In the genomic region with DNA sequence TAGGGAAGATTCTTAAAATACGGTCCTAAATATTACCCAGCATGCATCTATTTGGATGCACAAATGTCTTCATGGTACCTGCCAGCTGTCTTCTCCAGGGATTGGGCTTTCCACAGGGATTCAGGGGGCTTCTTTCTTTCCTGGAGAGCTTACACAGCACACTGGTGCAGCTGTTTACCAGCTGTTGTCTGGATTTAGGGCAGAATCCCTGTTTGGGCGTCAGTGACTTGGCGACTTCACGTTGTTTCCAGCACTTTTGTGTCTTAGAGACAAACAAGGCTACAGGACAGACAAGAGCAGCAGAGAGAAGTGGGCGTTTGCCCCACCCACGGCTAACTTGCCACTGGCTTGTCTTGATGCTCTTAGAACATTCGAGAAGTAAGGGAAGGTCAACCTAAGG, we compare ENCODE assay signal across 10 mouse cellular contexts. TPM values are rescaled to one million over a fixed set of nuclear protein-coding genes. Genes with fewer than 3 reads are reported as not detected.
DNase-seq lines count a peak whose midpoint lies in the region; ATAC-seq and TF ChIP-seq lines count a peak whose summit lies in the region.
"Had no signal": no experiment of that assay in that cellular context is flagged by ENCODE, and none has a peak within 500 bp of the region (broad histone marks: within the 10 kb centered on the region; RNA-seq: fewer than 3 reads in every experiment).

No protein-coding gene starts in this region.

- no peak for TF ChIP-seq CTCF in lung, adult 2 months (IDR thresholded peaks at IDR 0.05; ENCODE audit: insufficient read depth, low read length)
- no peak for TF ChIP-seq CTCF in stomach, postnatal 0 days (IDR thresholded peaks at IDR 0.05; ENCODE audit: low read depth)

- H3K9me3 ChIP-seq in lung, embryonic 15.5 days = no peaks in the 10 kb centered on the region
- H3K9me3 ChIP-seq in stomach, postnatal 0 days (ENCODE audit: control insufficient read depth, low read length) = no peaks in the 10 kb centered on the region
- H3K9me3 ChIP-seq: limb, embryonic 15.5 days had no signal

- no peak for TF ChIP-seq POLR2A in lung, adult 2 months (IDR thresholded peaks at IDR 0.05; ENCODE audit: borderline replicate concordance, extremely low read depth, low read depth, low read length)

- H3K4me2 ChIP-seq in lung, embryonic 15.5 days = no peak overlapping the region
- no peak overlapping the region for H3K4me2 ChIP-seq in stomach, postnatal 0 days (replicated peaks; ENCODE audit: low read depth)
- H3K4me2 ChIP-seq: limb, embryonic 15.5 days had no signal

- no peak overlapping the region for H3K9ac ChIP-seq in lung, embryonic 15.5 days
- no peak overlapping the region for H3K9ac ChIP-seq in stomach, postnatal 0 days (ENCODE audit: low read length)
- H3K9ac ChIP-seq: limb, embryonic 15.5 days had no signal

- intact Hi-C loops in gastrocnemius, postnatal 36 days (cut with DNase I) = no loop called here
- intact Hi-C loops in left cerebral cortex, postnatal 4 days (cut with DNase I) = no loop called here

- H3K27me3 ChIP-seq in lung, embryonic 15.5 days = no peaks in the 10 kb centered on the region
- H3K27me3 ChIP-seq in stomach, postnatal 0 days (ENCODE audit: control insufficient read depth, insufficient read depth, low read length) = no peaks in the 10 kb centered on the region
- H3K27me3 ChIP-seq: limb, embryonic 15.5 days had no signal

- 69% methylated on average over 7 of the region's 7 CpGs for WGBS in lung, adult 2 months
- 63% methylated on average over 7 of the region's 7 CpGs for WGBS in lung, embryonic 15.5 days
- 57% methylated on average over 7 of the region's 7 CpGs for WGBS in stomach, postnatal 0 days

- H3K27ac ChIP-seq in lung, embryonic 15.5 days = 0 out of 2 replicates have a peak overlapping the region, but pooled peaks have one; percentile 41
- H3K27ac ChIP-seq in stomach, postnatal 0 days (replicated peaks) = peak overlapping the region; percentile 45
- H3K27ac ChIP-seq: limb, embryonic 15.5 days had no signal

- no peak overlapping the region for H3K4me3 ChIP-seq in lung, adult 2 months (replicated peaks; ENCODE audit: extremely low read depth, low read depth, low read length)
- H3K4me3 ChIP-seq in lung, embryonic 15.5 days = no peak overlapping the region
- H3K4me3 ChIP-seq in stomach, postnatal 0 days (ENCODE audit: low read depth, low read length) = no peak overlapping the region
- H3K4me3 ChIP-seq: erythroblast, embryonic 14.5 days; limb, embryonic 15.5 days had no signal

- peaks cover under 1% of the 10 kb centered on the region; the same call in 1 of the 2 replicates for H3K36me3 ChIP-seq in lung, embryonic 15.5 days
- H3K36me3 ChIP-seq in stomach, postnatal 0 days (ENCODE audit: control insufficient read depth, insufficient read depth, low read length) = no peaks in the 10 kb centered on the region
- H3K36me3 ChIP-seq: limb, embryonic 15.5 days had no signal

- DNase-seq in lung, adult 18-20 months = peak; percentile 12 to 38
- DNase-seq in lung, adult 2 months = no peak
- DNase-seq in gastrocnemius, postnatal 36 days = peak; percentile 7 to 24
- no peak for DNase-seq in stomach, postnatal 0 days (ENCODE audit: low spot score)
- no peak for DNase-seq in liver
- no peak for DNase-seq in left cerebral cortex, postnatal 4 days
- DNase-seq: layer of hippocampus, adult 9-11 months had no signal

- no peaks in the 10 kb centered on the region for H3K4me1 ChIP-seq in lung, adult 2 months (ENCODE audit: control insufficient read depth, insufficient read depth, low read length)
- H3K4me1 ChIP-seq in lung, embryonic 15.5 days = no peaks in the 10 kb centered on the region
- no peaks in the 10 kb centered on the region for H3K4me1 ChIP-seq in stomach, postnatal 0 days (replicated peaks; ENCODE audit: control insufficient read depth, insufficient read depth)

- ATAC-seq in lung, embryonic 15.5 days (ENCODE audit: borderline replicate concordance, extremely low read depth, low FRiP score, low TSS enrichment) = no peak; the same call in 1 of the 2 replicates
- ATAC-seq in stomach, postnatal 0 days (ENCODE audit: low FRiP score, low TSS enrichment) = 0 out of 2 replicates have a peak, but pooled peaks have one; percentile 12

- TF ChIP-seq EP300 in stomach, postnatal 0 days (optimal IDR thresholded peaks at IDR 0.05) = no peak

RNA-seq across cellular contexts. Expression of gene Ccng2, which starts 16.1 kb away (rescaled TPM):
- 23.6 and 56.6 TPM in 2 replicates for polyA plus RNA-seq in lung, adult 2 months (2012; rRNA removed)
- total RNA-seq in gastrocnemius, postnatal 36 days (2021) = 10 to 100 TPM; 11.3 to 12.0 TPM
- polyA plus RNA-seq in lung, embryonic 15.5 days (2015; fragmentation: Nextera tagmentation; extraction: Ambion mirVana) = 65.4 and 67.6 TPM in 2 replicates
- 16.0 and 18.4 TPM in 2 replicates for polyA plus RNA-seq in stomach, postnatal 0 days (2015; fragmentation: Nextera tagmentation; extraction: Ambion mirVana)
- total RNA-seq in left cerebral cortex, postnatal 4 days (2021) = 10 to 100 TPM; 46.3 to 50.2 TPM

Comparison
In these comparisons a context has a peak if more than half of its experiments do, and no peak if none do; other contexts are left out.
1. DNase-seq: peak in lung, adult 18-20 months (2 of 2) and gastrocnemius, postnatal 36 days (2 of 2); none in lung, adult 2 months (single experiment), stomach, postnatal 0 days (single experiment), liver (single experiment) and left cerebral cortex, postnatal 4 days (single experiment).